In the genomic region with DNA sequence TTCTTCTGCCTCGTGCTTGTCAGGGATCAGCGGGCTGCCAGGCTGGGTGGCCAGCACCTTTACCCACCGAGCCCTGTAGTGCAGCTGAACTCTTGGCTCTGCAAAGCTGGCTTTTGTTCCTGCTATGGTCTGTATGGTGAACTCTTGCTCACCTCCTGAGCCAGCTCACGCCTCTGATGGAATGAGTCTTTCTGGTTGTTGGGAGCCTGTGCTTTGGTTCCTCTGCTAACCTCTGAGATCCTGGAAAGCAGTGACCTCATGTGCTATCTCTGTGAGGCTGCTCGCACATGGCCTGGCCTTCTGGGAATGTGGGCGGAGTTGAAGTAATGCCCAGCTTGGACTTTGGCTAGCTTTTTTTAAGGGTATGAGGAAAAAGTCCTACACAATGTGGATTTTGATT, we compare ENCODE assay signal across 8 mouse cellular contexts. TPM values are rescaled to one million over a fixed set of nuclear protein-coding genes. Genes with fewer than 3 reads are reported as not detected.
A peak's percentile ranks its signal among the peaks of the same experiment; 100 is the strongest.
DNase-seq lines count a peak whose midpoint lies in the region; ATAC-seq lines count a peak whose summit lies in the region.

No protein-coding gene starts in this region.

- DNase-seq in urinary bladder, postnatal 14 days (ENCODE audit: low spot score), result peak; percentile 53
- DNase-seq in urinary bladder, postnatal 10 days (ENCODE audit: low spot score), result no peak
- DNase-seq in kidney, postnatal 4 days, result peak; percentile 50 to 70
- DNase-seq in left cerebral cortex, adult 8-10 months (ENCODE audit: low spot score in 2 of 2), result no peak

- ATAC-seq in heart, embryonic 13.5 days (ENCODE audit: extremely low read depth, insufficient number of reproducible peaks, low FRiP score, low TSS enrichment), result peak; percentile 55
- peak; percentile 59; the same call in 1 of the 2 replicates for ATAC-seq in stomach, embryonic 16.5 days (ENCODE audit: insufficient read depth, low FRiP score)
- ATAC-seq in CD4-positive, CD25-positive, alpha-beta regulatory T cell, adult 4 months, result no peak
- ATAC-seq in midbrain, embryonic 16.5 days, result no peak

- H3K27ac ChIP-seq in heart, embryonic 13.5 days (replicated peaks), result peak overlapping the region; percentile 90
- peak overlapping the region; percentile 39; the same call in 1 of the 2 replicates for H3K27ac ChIP-seq in stomach, embryonic 16.5 days (ENCODE audit: low read length)
- H3K27ac ChIP-seq in midbrain, embryonic 16.5 days (ENCODE audit: low read length), result no peak overlapping the region

- H3K36me3 ChIP-seq in heart, embryonic 13.5 days, result peaks cover 55% of the 10 kb centered on the region
- H3K36me3 ChIP-seq in stomach, embryonic 16.5 days (ENCODE audit: control insufficient read depth, insufficient read depth, low read length), result peaks cover 2% of the 10 kb centered on the region; the same call in 1 of the 2 replicates
- peaks cover 21% of the 10 kb centered on the region for H3K36me3 ChIP-seq in midbrain, embryonic 16.5 days (ENCODE audit: control insufficient read depth, insufficient read depth, low read length)

- H3K4me3 ChIP-seq in heart, embryonic 13.5 days, result no peak overlapping the region
- no peak overlapping the region for H3K4me3 ChIP-seq in stomach, embryonic 16.5 days (replicated peaks; ENCODE audit: low read length)
- H3K4me3 ChIP-seq in midbrain, embryonic 16.5 days (ENCODE audit: low read depth, low read length), result no peak overlapping the region

- peak overlapping the region; percentile 12; the same call in 1 of the 2 replicates for H3K4me2 ChIP-seq in heart, embryonic 13.5 days
- H3K4me2 ChIP-seq in stomach, embryonic 16.5 days (ENCODE audit: low read depth, low read length), result no peak overlapping the region
- H3K4me2 ChIP-seq in midbrain, embryonic 16.5 days (ENCODE audit: low read length), result no peak overlapping the region

- H3K27me3 ChIP-seq in heart, embryonic 13.5 days (replicated peaks), result no peaks in the 10 kb centered on the region
- no peaks in the 10 kb centered on the region for H3K27me3 ChIP-seq in stomach, embryonic 16.5 days (ENCODE audit: control insufficient read depth, insufficient read depth, low read length)
- H3K27me3 ChIP-seq in midbrain, embryonic 16.5 days (ENCODE audit: control insufficient read depth, insufficient read depth, low read depth, low read length), result no peaks in the 10 kb centered on the region

- WGBS in heart, embryonic 13.5 days, result 21% methylated on average over 6 of the region's 6 CpGs
- 40% methylated on average over 6 of the region's 6 CpGs for WGBS in stomach, embryonic 16.5 days
- 52% methylated on average over 6 of the region's 6 CpGs for WGBS in midbrain, embryonic 16.5 days

- H3K9ac ChIP-seq in heart, embryonic 13.5 days, result peak overlapping the region; percentile 56
- H3K9ac ChIP-seq in stomach, embryonic 16.5 days (ENCODE audit: low read length), result no peak overlapping the region
- no peak overlapping the region for H3K9ac ChIP-seq in midbrain, embryonic 16.5 days (ENCODE audit: low read depth, low read length)

- H3K4me1 ChIP-seq in heart, embryonic 13.5 days, result peaks cover 46% of the 10 kb centered on the region
- H3K4me1 ChIP-seq in stomach, embryonic 16.5 days (ENCODE audit: control insufficient read depth, insufficient read depth, low read length), result peaks cover 14% of the 10 kb centered on the region
- no peaks in the 10 kb centered on the region for H3K4me1 ChIP-seq in midbrain, embryonic 16.5 days (ENCODE audit: control insufficient read depth, insufficient read depth, low read length)

- no peaks in the 10 kb centered on the region for H3K9me3 ChIP-seq in heart, embryonic 13.5 days
- no peaks in the 10 kb centered on the region for H3K9me3 ChIP-seq in stomach, embryonic 16.5 days (replicated peaks; ENCODE audit: control insufficient read depth, low read length)
- no peaks in the 10 kb centered on the region for H3K9me3 ChIP-seq in midbrain, embryonic 16.5 days (replicated peaks; ENCODE audit: control insufficient read depth, low read length, poor library complexity, severe bottlenecking)

RNA-seq across cellular contexts. Expression of a gene that starts 26.1 kb away (rescaled TPM):
- 12.1 and 13.7 TPM in 2 replicates for polyA plus RNA-seq in heart, embryonic 13.5 days (2015; fragmentation: Nextera tagmentation; extraction: Ambion mirVana)
- 15.3 and 16.1 TPM in 2 replicates for polyA plus RNA-seq in stomach, embryonic 16.5 days (2015; fragmentation: Nextera tagmentation; extraction: Ambion mirVana)
- polyA plus RNA-seq in CD4-positive, CD25-positive, alpha-beta regulatory T cell, adult 4 months (2017; shearing (Covaris generic)), result 10 to 100 TPM; 27.8 to 35.7 TPM
- total RNA-seq in left cerebral cortex, adult 8-10 months (2022), result 10 to 100 TPM; 41.9 to 52.3 (median 48.0) TPM
- polyA plus RNA-seq in midbrain, embryonic 16.5 days (2015; fragmentation: Nextera tagmentation; extraction: Ambion mirVana), result 16.6 and 18.3 TPM in 2 replicates

Comparison
In these comparisons a context has a peak if more than half of its experiments do, and no peak if none do; other contexts are left out.
1. DNase-seq: peak in urinary bladder, postnatal 14 days (single experiment) and kidney, postnatal 4 days (2 of 2); none in urinary bladder, postnatal 10 days (single experiment) and left cerebral cortex, adult 8-10 months (0 of 2).
2. ATAC-seq: peak in heart, embryonic 13.5 days (single experiment) and stomach, embryonic 16.5 days (single experiment); none in CD4-positive, CD25-positive, alpha-beta regulatory T cell, adult 4 months (single experiment) and midbrain, embryonic 16.5 days (single experiment).